Mouse (Mus musculus) limb, embryonic 13.5 days (tissue): ENCODE results near the gene 1110017D15Rik. TPM values are rescaled to one million over a fixed set of nuclear protein-coding genes. Genes with fewer than 3 reads are reported as not detected.

Experiments
- ATAC-seq: fragments of 200-750 bp; cut with Nextera tagmentation; 2 replicates; pipeline ENCODE4 v1.8.0; 2017; ENCODE audit warnings: low read depth, moderate number of reproducible peaks, moderate TSS enrichment; ENCODE audit not compliant: low FRiP score
- H3K27ac ChIP-seq: fragments of 300-500 bp; sonication (generic); 2 replicates; pipeline ENCODE4 v1.5.1; 2015; ENCODE audit warnings: inconsistent platforms, mild to moderate bottlenecking, moderate library complexity
- H3K27me3 ChIP-seq: fragments of 300-500 bp; sonication (generic); 2 replicates; pipeline ENCODE4 v1.6.1; 2015; ENCODE audit warnings: mild to moderate bottlenecking, inconsistent platforms
- H3K36me3 ChIP-seq: fragments of 300-500 bp; sonication (generic); 2 replicates; pipeline ENCODE4 v1.6.1; 2015; ENCODE audit warnings: inconsistent platforms, mild to moderate bottlenecking, moderate library complexity
- H3K4me1 ChIP-seq: fragments of 300-500 bp; sonication (generic); 2 replicates; pipeline ENCODE4 v1.6.1; 2015; ENCODE audit warnings: inconsistent platforms
- H3K4me2 ChIP-seq: fragments of 300-500 bp; sonication (generic); replicated peaks from 2 replicates; pipeline ENCODE4 v1.6.1; 2015; ENCODE audit warnings: inconsistent platforms, mild to moderate bottlenecking, moderate library complexity
- H3K4me3 ChIP-seq: fragments of 300-500 bp; sonication (generic); 2 replicates; pipeline ENCODE4 v1.5.1; 2015; ENCODE audit warnings: moderate library complexity, mild to moderate bottlenecking, inconsistent platforms
- H3K9ac ChIP-seq: fragments of 300-500 bp; sonication (generic); 2 replicates; pipeline ENCODE4 v1.6.1; 2015; ENCODE audit warnings: mild to moderate bottlenecking, inconsistent platforms
- H3K9me3 ChIP-seq: fragments of 300-500 bp; sonication (generic); 2 replicates; pipeline ENCODE4 v1.6.1; 2016; ENCODE audit warnings: inconsistent platforms
- WGBS: fragments of 180-500 bp; shearing (Covaris S2); methylation state at CpG from one replicate; pipeline ENCODE4 v1.1.7; 2015; 5-methylcytosine and 5-hydroxymethylcytosine counted together
- polyA plus RNA-seq: library from polyadenylated mRNA; unstranded; fragments of >200 nt; fragmentation: Nextera tagmentation; extraction: Ambion mirVana; gene quantifications from 2 replicates; pipeline ENCODE4 v1.2.1, GENCODE M21; 2015

1110017D15Rik gene
- polyA plus RNA-seq, 1 experiment from 2014 or later = 1.6 TPM

- Histone ChIP-seq H3K4me2 (no peak overlapping the region), H3K27me3 (no peaks in the 10 kb centered on the region), H3K9ac (no peak overlapping the region), H3K4me1 (peaks cover 15% of the 10 kb centered on the region), H3K9me3 (no peaks in the 10 kb centered on the region), H3K27ac (no peak overlapping the region), H3K36me3 (no peaks in the 10 kb centered on the region), H3K4me3 (no peak overlapping the region)
- WGBS = 94% methylated on average over 1 of the region's 1 CpGs
- no peak for ATAC-seq
Measured at GRCm38 (mm10) chr4:41460690-41461089, 56.4 kb downstream of the 1110017D15Rik start.

Other genes with a start within 250 kb of the 1110017D15Rik start
- gene Ubap2, start 242.2 kb downstream of the 1110017D15Rik start, polyA plus RNA-seq = 60.8 and 65.2 TPM in 2 replicates
- gene Dcaf12, start 202.4 kb downstream of the 1110017D15Rik start, polyA plus RNA-seq = 52.9 and 54.4 TPM in 2 replicates
- gene Ubap1, start 168.3 kb downstream of the 1110017D15Rik start, polyA plus RNA-seq = 54.6 and 54.8 TPM in 2 replicates
- gene Kif24, start 52.4 kb downstream of the 1110017D15Rik start, polyA plus RNA-seq = 8.8 and 9.6 TPM in 2 replicates
- gene Nudt2, start 52.2 kb downstream of the 1110017D15Rik start, polyA plus RNA-seq = 46.6 and 47.1 TPM in 2 replicates
- 3.8 and 4.1 TPM in 2 replicates for gene AI464131, start 14.3 kb downstream of the 1110017D15Rik start, polyA plus RNA-seq
- 1.0 and 2.0 TPM in 2 replicates for gene Fam219a, start 52.2 kb upstream of the 1110017D15Rik start, polyA plus RNA-seq
- gene Dnaic1, start 52.4 kb upstream of the 1110017D15Rik start, polyA plus RNA-seq = 0.46 and 0.47 TPM in 2 replicates
- gene Enho, start 123.0 kb upstream of the 1110017D15Rik start, polyA plus RNA-seq = 12.7 and 13.6 TPM in 2 replicates
- 5.1 and 5.5 TPM in 2 replicates for gene Cntfr, start 179.8 kb upstream of the 1110017D15Rik start, polyA plus RNA-seq
- gene Il11ra1, start 182.7 kb upstream of the 1110017D15Rik start, polyA plus RNA-seq = 405 and 439 TPM in 2 replicates
- gene Rpp25l, start 196.2 kb upstream of the 1110017D15Rik start, polyA plus RNA-seq = 74.9 and 76.6 TPM in 2 replicates
- 104 and 106 TPM in 2 replicates for gene Dctn3, start 205.8 kb upstream of the 1110017D15Rik start, polyA plus RNA-seq
- 0.14 TPM in 1 of 2 replicates, not detected in the other for gene Arid3c, start 213.8 kb upstream of the 1110017D15Rik start, polyA plus RNA-seq
- gene Galt, start 237.9 kb upstream of the 1110017D15Rik start, polyA plus RNA-seq = 40.4 and 47.3 TPM in 2 replicates
- 81.8 and 84.6 TPM in 2 replicates for gene Sigmar1, start 238.8 kb upstream of the 1110017D15Rik start, polyA plus RNA-seq